Mouse (Mus musculus) MEL-GATA-1-ER (cell line): ENCODE measurements around the gene Glg1.
"Not testable (repeated sequence)": the region's sequence is repeated elsewhere in the genome, so short reads cannot be mapped to it uniquely, and the experiment has no call there.

Experiments used
- DNase-seq: peaks from one replicate; pipeline ENCODE4 v3.0.0-alpha.2; 2012; ENCODE audit warnings: low read depth; ENCODE audit errors: extremely low read depth

The Glg1 gene

DNA sequence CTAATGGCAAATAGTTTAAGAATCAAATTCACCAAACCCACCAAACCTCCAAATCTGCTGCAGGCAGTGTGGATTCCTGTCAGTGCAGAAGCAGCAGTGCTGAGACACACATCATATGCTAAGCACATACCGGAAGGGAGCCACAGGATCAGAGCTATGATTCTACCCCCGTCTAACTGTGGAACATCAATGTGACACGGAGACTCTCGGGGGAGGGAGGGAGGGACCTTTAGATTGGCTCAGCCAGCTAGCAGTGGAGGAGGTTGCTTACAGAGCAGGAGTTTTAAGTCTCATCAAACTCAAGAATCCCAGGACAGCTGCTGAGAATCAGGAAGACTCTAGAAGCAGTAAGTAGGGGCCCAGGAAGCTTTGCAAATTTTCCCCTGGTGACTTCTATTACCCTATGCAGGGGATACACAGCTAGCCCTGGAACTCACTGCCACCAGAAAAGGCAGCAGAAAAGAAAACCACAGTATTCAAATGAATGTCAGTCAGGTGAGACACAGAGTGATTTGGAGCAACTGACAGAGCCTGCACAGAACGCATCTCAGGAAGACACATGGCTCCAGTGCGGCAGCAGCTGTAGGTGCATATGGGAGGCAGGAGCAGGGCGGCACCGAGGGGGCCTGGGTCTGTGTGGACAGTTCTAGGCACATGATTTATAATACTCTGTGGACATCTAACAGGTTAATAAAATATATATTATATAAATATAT lies 103.1 kb downstream of the Glg1 start:
- DNase-seq = no peak

DNA sequence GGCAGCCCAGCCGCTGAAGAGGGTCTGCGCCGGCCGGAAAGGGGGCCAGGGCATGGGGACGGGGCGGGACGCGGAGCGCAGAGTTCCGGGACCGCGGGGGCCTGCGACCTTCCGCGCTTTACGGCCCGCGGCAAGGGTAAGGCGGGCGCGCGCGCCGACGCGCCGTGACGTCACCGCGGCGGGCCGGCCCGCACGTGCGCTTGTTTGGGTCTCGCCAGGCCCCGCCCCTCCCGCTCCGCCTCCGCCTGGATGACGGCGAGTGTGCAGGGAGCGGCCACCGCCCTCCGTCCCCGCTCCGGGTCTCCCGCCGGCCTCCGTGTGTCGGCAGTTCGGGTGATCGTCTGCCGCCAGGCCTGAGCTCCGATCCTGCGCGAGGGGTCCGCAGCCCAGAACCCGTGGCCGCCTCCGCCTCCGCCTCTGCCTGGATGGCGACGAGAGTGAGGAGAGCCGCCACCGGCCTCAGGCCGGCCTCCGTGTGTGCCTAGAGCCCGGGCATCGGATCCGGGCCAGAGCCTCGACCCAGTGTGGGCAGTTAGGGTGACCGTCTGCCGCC lies 113.5 kb downstream of the Glg1 start:
- peak; percentile 45 for DNase-seq

DNA sequence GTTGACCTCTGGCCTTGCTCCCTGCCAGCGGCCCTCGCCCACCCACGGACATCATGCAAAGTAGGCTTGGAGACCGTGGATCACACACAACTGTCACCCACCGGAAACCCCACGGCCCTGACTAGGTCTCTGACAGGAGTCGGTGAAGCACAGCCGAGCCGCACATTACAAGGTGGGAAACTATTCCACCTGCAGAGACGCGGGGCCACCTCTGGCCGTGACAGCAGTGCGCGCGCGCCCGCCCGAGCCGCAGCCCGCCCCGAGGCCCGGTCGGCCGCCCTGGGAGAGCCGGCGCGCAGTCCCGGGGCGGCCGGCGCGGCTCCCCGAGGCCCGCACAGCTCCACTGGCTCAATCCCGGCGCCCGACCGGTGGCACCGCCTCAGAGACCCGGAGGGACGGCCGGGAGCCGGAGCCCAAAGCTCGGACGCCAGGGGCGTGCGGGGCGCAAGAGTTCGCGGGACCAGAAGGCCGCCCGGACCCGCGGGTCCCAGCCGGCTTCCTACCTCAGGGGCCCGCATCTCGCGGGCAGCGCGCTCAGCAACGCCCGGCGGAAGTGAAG lies 114.0 kb downstream of the Glg1 start:
- DNase-seq = not testable (repeated sequence)

DNA sequence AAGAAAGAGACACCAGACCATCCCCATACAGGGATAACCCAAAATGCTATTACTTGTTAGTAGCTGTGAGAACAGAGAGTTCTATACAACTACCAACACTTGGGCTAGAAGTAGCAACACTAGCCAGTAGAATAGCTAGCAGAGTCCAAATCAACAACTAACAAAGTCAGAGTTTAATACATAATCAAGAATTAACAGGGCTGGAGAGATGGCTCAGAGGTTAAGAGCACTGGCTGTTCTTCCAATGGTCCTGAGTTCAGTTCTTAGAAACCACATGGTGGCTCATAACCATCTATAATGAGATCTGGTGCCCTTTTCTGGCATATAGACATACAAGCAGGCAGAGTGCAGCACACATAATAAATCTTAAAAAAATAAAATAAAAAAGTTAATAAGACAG lies 116.5 kb downstream of the Glg1 start:
- DNase-seq = no peak

DNA sequence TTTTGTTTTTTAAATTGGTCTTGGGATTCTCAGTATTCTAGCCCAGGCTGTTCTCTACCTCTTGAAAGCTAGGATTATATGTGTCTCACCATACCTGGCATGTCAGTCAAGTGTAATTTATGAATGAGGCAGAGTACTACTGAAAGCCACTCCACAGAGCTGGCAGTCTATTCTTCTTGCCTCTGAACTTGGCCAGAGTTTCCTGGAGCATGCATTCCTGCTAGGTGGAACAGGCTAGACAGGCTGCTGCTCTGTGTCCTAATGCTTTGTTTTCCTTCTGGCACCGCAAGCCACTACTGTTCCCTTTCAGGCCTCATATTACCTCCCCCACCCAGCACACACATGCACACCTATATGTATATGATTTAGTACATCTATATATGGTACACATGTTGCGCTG lies 128.3 kb downstream of the Glg1 start:
- no peak for DNase-seq

DNA sequence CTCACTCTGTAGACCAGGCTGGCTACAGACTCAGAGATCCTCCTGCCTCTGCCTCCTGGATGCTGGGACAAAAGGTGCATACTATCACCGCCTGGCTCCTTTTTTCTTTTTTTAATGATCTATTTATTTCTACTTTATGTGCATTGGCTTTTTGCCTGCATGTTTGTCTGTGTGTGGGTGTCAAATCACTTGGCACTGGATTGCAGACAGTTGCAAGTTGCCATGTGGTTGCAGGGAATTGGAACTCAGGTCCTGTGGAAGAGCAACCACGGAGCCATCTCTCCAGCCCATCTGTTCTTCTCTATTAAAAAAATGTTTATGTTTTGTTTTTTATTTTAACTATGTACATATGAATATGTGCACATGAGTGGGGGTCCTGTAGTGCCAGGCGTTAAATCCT lies 139.5 kb downstream of the Glg1 start:
- DNase-seq = no peak

DNA sequence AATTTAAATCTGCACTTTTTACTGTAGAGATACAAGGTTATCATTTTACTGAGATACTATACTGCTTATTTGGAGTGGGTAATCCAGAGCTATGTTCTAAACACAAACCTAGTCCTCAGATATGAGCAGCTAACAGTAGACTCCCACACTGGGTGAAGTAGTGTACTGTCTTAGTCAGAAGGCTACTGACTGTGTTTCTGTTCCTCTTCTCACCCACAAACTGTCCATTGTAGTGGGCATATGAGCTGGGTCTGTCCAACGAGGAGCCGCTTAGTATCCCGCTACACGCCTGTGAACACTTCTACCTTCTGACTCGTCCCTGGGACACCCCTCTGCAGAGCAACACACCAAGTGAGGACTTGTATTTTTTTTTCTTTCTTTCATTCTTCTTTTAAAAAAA lies 144.1 kb downstream of the Glg1 start:
- DNase-seq = no peak
